ENCODE assay signal across 8 mouse cellular contexts in the genomic region with DNA sequence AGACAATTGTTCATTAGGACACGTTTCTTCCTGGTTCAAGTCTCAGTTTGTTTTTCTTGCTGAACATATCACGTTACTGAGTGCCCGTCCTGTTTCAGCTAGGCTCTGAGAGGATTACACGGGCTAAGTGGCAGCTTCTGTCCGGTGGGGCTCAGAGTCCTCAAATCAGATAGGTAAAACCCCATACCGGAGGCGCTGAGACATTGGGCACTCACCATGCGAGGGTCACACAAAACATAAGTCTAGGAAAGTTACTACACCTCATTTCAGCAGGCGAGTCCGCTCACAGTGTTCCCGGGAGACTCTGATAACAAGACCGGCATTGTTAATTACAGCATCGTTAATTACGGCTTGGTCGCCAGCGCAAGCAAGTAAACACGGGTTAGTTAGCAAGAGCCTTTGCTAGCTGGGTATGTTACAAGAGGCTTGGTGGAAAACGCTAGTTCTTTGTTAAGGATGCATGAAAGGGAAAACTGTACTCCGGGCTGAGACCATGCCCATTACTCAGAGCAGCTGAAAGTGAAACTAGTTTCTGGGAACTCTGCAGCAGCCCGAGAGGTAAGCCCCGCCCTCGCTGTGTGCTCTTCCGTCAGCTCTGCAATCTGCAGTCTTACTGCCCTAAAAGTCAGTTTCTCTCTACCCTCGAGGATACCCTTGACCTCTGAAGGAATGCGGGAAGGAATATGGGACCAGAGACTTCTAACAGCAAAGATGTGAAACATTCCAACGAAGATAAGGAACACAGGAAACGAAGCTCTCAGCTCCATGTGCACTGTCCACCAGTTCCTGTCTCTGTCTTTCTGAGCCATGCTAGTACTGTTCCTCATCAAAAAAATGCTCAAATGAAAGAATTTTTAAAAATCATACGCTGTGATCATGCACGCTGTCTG. TPM values are rescaled to one million over a fixed set of nuclear protein-coding genes. Genes with fewer than 3 reads are reported as not detected.
A peak's percentile ranks its signal among the peaks of the same experiment; 100 is the strongest.
DNase-seq lines count a peak whose midpoint lies in the region; ATAC-seq and TF ChIP-seq lines count a peak whose summit lies in the region.

No protein-coding gene starts in this region.

- H3K27ac ChIP-seq in hindbrain, embryonic 15.5 days (replicated peaks): peak overlapping the region; percentile 72

- no peaks in the 10 kb centered on the region for H3K27me3 ChIP-seq in Patski
- H3K27me3 ChIP-seq in hindbrain, embryonic 15.5 days: no peaks in the 10 kb centered on the region

- peak overlapping the region; percentile 53 for H3K4me3 ChIP-seq in hindbrain, embryonic 15.5 days

- peak overlapping the region; percentile 69 for H3K9ac ChIP-seq in hindbrain, embryonic 15.5 days

- in situ Hi-C loops in Patski (cut with MboI; ENCODE audit: low pct_unique_long_range_greater_than_20kb): loop anchor here (25.0 kb wide), 1 partner anchor 939 kb away; the partner anchor contains the start of gene Vgll3

- H3K4me1 ChIP-seq in hindbrain, embryonic 15.5 days (replicated peaks): peaks cover 9% of the 10 kb centered on the region; the same call in 1 of the 2 replicates

- no peaks in the 10 kb centered on the region for H3K36me3 ChIP-seq in hindbrain, embryonic 15.5 days

- peak; percentile 44 for DNase-seq in Patski (ENCODE audit: low read depth, low spot score)
- DNase-seq in cerebellum, postnatal 14 days: peak; percentile 22 to 35
- DNase-seq in frontal cortex, postnatal 36 days (ENCODE audit: low spot score in 2 of 2): peak; percentile 55 to 60
- DNase-seq in left cerebral cortex, adult 11 months (ENCODE audit: low spot score): peak; percentile 12
- DNase-seq in lung, postnatal 4 days: peak; percentile 72 to 77
- DNase-seq in retina, postnatal 1 day: peak; percentile 84
- peak; percentile 80 for DNase-seq in thymus, postnatal 4 days

- peak overlapping the region; percentile 83 for H3K4me2 ChIP-seq in hindbrain, embryonic 15.5 days

- POLR2A ChIA-PET in Patski (lab: Charles Lee): interaction anchor here (0.7 to 1.4 kb wide), 3 partner anchors 18 to 22 kb away, joined by 3 to 4 read pairs (median 3); partner anchors contain the start of genes Cggbp1 and Zfp654

- no peak for TF ChIP-seq CTCF in Patski (IDR thresholded peaks at IDR 0.05)

- CTCF ChIA-PET in Patski (lab: Charles Lee): interaction anchor here (1.1 to 1.4 kb wide), 2 partner anchors 11 to 14 kb away, joined by 3 read pairs; no protein-coding TSS in a partner anchor

- WGBS in hindbrain, embryonic 15.5 days: 4% methylated on average over 29 of the region's 29 CpGs

- H3K9me3 ChIP-seq in hindbrain, embryonic 15.5 days: no peaks in the 10 kb centered on the region

- peak; percentile 99 for ATAC-seq in Patski
- ATAC-seq in hindbrain, embryonic 15.5 days (ENCODE audit: low FRiP score, low read depth): peak; percentile 94

RNA-seq across cellular contexts. Expression of gene Cggbp1, which starts 21.9 kb away (rescaled TPM):
- 55.2 TPM for polyA plus RNA-seq in Patski (2021)
- 65.1 and 67.0 TPM in 2 replicates for polyA plus RNA-seq in hindbrain, embryonic 15.5 days (2015; fragmentation: Nextera tagmentation; extraction: Ambion mirVana)

RNA-seq across cellular contexts. Expression of gene Zfp654, which starts 22.2 kb away (rescaled TPM):
- polyA plus RNA-seq in Patski (2021): 9.9 TPM
- 5.1 and 6.1 TPM in 2 replicates for polyA plus RNA-seq in hindbrain, embryonic 15.5 days (2015; fragmentation: Nextera tagmentation; extraction: Ambion mirVana)

Comparison
In these comparisons a context has a peak if more than half of its experiments do, and no peak if none do; other contexts are left out.
1. Peak in every context shown above with its lines: DNase-seq, ATAC-seq, H3K4me3 ChIP-seq and H3K27ac ChIP-seq.
2. DNase-seq: peak in every context shown above with its lines; median percentile 84 in retina, postnatal 1 day; 80 in thymus, postnatal 4 days; 74 in lung, postnatal 4 days; 58 in frontal cortex, postnatal 36 days; 44 in Patski; 28 in cerebellum, postnatal 14 days; 12 in left cerebral cortex, adult 11 months.